Mouse (Mus musculus) kidney, adult 8-10 months (tissue): Measurements from ENCODE around the gene Zfp423.

Experiments
- DNase-seq, 2 experiments: peaks; one replicate each; pipeline ENCODE4 v3.0.0; 2022

Gene Zfp423

DNA sequence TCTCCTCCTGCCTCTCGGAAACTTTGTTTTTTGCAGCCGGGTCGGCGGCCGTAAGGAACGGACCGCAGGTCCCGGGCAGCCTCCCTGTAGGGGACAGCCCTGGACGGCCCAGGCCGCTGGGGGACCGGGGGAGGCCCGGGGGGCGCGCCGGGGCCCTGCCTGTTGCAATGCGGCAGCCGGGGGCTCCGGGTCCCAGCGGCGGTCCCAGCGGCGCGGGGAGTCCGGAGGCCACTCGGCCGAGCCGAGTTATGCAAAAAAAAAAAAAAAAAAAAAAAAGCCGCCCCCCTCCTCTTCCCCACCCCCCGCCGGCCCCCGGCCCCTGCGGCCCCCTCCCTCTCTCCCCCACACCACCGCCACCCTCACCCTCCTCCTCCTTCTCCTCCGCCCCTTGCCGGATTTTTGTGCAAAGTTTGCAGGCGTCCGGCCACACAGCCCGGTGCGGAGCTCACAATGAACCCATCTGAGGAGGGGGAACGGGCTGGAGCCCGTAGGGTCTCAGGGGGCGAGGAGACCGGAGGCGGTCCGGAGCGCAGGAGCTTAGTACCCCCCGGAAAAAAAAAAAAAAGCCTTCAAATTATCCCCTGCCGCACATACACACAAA, at the start of gene Zfp423:
Gene Zfp423 (minus strand): TSS at position 276 of the 601 bp plus-strand sequence.
- no peak for DNase-seq

DNA sequence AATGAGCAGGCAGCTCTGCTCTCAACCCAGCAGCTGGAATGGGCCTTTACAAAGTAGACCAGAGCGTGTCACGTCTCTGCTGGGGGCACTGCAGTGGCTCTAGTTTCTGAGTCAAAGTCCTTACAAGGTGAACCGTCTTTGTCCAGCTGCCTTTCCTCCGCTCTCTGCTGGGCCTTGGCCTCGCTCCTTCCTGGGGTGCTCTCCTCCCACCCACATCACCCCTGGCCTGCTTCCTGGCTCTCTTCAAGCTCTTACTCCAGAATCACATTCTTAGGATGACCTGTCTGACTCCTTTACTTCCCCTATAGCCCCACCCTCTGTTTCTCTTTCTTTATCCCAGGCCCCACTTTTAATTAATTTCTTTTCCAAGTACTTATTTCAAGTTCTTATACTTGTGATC, 47.4 kb upstream of the Zfp423 start:
- peak in 1 of 2 experiments; percentile 23 for DNase-seq

DNA sequence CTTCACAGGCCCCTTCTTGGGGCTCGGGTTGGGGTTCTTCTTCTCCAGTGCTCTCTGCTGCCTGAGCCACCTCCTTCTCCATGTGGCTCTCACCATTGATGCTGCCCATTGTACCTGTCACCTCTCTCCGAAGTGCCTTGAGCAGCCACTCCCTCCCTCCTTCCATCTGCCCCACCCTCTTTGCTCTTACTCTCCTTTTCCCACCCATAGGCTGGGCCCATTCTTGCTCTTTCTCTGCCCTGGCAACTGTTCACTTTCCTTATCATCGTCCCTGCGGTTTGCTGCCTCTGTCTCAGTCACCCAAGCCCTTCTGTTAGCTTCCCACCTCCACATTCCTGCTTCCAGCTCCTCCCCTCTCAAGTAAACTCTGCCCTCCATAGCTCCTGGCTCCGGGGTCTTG, 25.4 kb upstream of the Zfp423 start:
- no peak for DNase-seq

DNA sequence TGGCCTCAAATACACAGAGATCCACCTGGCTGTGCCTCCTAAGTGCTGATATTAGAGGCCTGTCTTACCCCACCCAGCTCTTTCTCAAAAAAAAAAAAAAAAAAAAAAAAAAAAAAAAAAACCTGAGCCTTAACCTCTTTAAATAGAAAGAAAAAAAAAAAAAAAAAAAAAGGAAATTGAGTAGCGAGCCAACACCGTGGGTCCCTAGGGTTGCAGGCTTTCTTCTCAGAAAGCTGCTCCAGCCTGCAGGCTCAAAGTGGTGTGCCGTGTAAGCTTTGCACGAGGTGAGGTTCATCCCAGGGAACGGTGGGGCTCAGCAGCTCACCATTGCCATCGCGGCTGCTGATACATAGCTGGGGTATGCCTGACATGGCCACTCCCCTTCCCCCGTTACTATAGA, 24.6 kb upstream of the Zfp423 start:
- DNase-seq, result no peak

GRCm38 (mm10) chr8:87982936-87983335, 23.5 kb upstream of the Zfp423 start:
- no peak for DNase-seq

- no peak for DNase-seq
Measured at GRCm38 (mm10) chr8:87975466-87975809, 16.0 kb upstream of the Zfp423 start.

DNA sequence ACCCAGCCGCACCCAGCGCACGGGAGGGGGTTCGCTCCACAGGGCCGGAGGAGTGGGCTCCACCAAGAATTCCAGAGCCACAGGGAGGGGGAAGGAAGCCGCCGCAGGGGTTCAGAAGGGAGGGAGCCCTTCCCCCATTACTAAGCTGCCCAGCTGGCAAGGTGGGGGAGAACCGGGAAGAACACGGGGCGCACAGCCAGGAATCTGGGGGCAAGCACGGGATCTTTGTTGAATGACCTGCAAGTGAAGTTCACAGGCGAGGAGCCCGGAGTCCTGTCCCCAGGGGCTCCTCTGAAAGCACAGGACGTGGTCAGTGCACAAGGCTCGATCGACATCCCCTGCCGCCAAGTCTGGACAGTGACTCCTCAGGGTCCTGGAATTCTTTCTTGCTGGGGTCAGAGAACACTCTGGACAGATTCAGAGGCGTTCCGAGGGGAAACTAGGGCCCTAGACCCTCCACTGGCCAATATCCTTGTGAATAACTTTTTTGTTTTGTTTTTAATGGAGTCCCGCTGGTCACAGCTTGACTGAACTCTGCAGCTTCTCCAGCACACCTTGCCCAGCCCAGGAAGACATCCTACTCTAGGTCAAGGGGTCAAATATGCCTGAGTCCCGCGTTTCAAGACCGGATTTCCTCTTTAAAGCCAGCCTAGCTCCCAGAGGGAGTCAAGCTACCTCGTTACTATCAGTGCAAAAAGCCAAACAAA, 15.5 kb upstream of the Zfp423 start:
- peak; percentile 21 to 23 for DNase-seq

- DNase-seq, result no peak
Measured at GRCm38 (mm10) chr8:87974122-87974758, 14.8 kb upstream of the Zfp423 start.

DNA sequence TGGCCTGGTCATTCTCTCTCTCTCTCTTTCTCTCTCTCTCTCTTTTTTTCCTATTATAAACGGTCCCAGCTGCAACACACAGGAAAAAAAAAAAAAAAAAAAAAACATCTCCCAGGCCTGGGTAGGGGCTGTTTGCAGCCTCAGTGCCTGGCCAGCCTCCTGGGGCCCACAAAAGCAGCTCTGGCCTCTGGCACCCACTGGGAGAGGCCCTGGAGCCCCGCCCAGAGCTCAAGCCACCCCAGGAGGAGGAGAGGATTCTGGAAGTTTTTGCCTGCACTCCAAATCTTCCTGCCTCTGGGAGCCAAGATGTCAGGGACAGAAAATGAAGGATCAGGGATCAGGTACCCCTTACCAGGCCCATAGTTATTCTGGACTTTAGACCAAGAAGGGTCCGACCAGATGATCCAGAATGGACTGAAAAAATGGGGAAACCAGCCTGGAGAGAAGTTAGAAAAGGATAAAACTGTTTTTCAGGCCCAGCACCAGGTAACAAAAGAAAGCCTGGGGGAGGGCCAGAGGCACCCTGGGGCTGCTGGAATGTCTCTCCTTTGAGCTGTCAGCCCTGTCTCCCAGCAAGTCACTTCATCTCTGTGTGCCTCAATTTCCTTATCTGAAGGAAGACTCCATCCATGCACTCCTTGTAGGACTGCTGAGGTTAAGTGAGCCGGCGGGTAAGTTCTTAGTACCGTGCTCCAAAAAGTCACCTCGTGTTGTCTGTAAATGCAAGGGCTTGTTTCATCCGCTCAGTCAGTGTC, 8.6 kb upstream of the Zfp423 start:
- DNase-seq, result no peak

DNA sequence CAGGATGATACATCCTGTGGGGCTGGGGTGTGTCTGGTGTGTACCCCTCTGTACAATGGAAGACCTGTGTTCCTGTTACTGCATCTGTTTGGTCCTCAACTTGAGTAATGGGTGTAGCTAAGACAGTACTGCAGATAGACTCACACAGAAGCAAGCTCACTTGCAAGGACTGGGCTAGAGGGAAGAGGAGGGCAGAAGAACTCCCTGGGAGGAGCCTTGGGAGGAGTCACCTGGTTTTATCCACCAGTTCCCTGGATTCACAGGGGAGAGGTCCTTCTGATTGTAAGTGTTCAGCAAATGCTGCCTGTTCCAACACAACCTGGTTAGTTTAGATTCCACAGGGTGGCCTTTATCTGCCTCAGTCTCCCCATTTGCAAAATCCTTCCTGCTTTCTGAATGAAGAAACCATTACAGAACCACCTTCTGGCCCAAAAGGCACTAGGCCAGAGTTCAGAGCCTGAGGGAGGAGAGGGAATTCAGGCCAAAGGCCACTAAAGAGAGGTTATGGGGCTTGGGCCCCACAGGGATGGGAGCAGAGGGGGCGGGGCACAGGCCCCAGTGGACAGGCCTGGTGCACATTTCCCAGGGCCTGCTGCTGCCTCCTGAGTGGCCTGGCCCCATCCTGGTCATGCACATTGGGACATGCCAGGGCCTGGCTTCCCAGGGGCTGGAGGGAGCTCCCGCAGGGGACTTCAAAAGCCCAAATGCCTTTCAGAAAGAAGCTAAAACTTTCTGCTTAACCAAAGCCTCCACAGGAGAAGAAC, 7.8 kb upstream of the Zfp423 start:
- no peak for DNase-seq

DNA sequence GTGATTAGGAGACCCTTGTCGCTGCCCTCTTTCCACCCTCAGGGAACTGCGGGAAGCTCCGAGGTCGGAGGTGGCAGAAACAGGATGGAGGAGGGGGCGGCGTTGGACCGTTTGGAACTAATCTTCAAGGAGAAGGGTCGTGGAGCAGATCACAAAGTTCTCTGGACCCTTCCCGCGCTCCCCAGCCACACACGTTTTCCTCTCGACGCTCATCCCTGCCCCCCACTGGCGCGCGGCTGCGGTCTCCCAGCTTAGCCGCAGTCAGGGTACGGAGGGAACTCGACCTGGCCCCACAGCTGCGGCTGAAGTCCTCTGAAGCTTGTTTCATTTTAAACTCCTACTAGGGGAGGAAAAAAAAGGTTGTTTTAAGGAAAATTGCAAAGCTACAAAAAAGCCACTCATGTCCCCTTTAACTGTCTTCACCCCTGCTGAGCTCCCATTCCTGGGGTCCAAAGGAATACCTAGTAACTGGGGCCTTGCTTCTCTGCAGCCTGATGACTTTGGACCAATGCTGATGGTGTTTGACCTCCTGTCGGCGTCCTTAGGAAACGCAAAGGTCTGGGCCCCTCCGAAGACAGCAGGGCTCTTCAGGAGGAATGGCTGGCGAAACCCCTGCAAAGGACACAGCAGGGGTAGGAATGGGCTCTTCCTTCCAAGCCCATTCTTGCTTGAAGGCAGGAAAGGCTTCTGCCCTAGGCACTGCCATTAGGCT, 3.3 kb upstream of the Zfp423 start:
- DNase-seq, result no peak

DNA sequence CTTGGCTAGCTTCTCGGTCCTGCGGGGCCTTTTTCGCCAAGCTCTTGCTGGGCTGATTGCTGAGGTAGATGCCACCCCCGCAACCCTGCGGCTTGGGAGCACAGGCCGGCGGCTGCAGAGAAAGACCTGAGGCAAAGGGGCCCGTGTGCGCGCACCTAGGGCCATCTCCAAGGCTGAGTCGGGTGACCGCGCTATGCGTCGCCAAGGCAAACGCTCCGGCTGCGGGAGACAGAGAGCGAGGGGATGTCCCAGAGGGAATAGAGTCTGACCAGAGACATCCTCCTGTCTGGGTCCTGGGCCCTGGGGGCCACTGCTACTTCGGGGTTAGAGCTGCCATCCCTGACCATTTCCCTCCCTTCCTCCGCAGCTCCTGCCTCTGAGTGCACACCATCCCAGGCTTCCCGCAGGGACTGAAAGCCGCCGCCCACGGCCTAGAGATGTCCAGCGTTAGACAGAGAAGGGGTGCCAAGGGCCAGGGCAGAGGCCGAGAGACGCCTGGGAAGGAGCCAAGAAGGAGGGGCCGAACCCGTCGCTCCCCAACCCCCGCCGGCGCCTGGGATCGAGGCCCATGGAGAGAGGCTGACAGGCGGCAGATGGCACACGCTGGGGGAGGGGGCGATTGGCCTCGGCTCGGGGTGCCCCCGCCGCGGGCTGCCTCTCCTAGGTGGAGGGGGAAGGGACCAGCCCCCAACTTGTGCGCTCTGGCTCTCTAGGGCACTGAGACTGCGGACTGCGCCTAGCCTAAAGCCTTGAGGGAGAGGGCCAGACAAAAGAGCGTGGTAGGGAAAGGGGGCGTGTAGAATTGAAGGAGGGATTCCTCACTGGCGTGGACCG, 2.5 kb upstream of the Zfp423 start:
- DNase-seq, result peak; percentile 59 to 65

DNA sequence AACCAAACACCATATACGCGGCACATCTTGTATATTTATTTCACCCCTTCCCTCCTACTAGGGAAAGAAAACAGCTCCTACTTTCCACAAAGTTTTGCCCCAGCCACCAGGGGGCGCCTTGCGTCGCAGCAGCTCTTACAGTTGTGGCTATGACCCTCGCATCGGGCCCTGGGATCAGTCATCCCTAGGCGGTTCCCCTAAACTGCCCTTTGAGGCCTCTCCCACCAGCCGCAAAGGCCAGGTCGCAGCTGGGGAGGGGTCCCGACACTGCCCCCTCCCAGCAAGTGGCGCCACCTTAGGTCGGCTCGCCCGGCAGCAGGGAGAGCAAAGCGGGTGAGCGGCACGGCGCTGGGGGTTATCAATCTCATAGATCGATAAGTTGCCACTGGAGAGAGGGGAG, 1.7 kb upstream of the Zfp423 start:
- DNase-seq, result peak in 1 of 2 experiments; percentile 15

DNA sequence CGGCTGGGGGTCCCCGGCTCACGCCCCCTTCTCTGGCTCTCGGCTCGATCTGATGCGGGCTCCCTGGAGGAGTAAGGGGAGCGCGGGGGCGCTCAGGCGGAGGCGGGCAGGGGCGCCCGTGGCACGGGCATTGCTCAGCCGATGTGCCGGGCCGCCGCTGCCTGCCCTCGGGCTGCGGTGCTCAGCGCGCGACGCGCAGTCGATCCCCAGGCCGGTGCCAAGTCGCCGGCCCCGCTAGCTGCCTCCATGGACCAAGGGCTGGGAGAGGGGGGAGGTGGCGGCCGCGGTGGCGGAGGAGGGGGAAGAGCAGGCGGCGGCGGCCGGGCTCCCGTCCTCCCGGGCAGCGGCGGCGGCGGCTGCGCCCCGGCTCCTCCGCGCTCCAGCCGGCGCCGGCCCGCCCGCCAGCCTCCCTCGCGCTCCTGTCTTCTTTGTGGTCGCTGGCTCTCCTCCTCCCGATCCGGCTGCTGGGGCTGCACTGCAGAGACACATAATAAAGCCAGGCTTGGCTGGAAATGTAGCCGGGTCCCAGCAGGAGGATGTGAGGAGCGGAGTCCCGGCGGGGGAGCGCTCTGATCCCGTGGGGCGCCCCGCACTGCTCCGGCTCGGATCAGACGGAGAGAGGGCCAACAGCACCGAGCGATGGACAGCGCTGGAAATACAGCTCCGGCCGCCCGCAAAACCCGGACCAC, 810 bp upstream of the Zfp423 start:
- peak; percentile 44 to 56 for DNase-seq

GRCm38 (mm10) chr8:87958451-87959319, 710 bp downstream of the Zfp423 start:
- peak; percentile 38 to 45 for DNase-seq

GRCm38 (mm10) chr8:87957871-87958450, 1.4 kb downstream of the Zfp423 start:
- peak; percentile 50 to 53 for DNase-seq

DNA sequence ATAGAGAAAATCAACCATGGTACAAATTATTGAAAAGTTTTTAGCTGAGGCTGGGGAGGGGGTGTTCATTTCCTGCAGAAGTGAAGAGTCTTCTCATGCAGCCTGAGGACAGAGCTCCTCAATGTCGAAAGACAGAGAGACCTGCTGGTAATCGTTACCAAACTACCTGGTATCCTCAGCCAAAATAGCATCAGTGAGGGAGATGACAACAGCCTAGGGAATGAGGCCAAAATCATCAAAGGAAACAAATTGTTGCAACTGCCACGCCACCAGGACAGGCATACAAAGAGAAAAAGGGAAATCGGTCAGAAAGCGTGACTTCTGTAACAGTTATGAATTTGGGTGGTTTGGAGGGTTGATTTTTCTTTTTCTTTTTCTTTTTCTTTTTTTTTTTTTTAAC, 3.4 kb downstream of the Zfp423 start:
- no peak for DNase-seq

GRCm38 (mm10) chr8:87953473-87953872, 5.9 kb downstream of the Zfp423 start:
- no peak for DNase-seq

DNA sequence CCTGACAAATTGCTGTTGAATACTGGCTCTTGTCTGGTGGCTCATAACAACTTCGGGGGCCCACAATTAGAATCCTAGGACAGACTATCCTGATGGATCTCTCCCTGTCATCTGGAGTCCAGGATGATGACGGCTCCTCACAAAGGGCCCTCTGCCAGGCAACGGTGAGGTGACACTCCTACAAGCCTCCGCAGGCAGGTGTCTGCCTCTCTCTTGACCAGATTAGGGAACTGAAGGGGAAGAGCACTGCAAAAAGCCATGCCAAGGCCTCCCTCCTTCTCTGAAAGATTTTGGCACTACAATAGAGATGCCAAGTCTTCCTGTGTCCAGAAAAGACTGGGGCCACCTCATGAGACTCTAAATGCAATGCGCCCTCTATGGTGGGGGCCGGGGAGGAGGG, 7.1 kb downstream of the Zfp423 start:
- no peak for DNase-seq
